16 mouse cellular contexts compared by ENCODE assay signal in the genomic region with DNA sequence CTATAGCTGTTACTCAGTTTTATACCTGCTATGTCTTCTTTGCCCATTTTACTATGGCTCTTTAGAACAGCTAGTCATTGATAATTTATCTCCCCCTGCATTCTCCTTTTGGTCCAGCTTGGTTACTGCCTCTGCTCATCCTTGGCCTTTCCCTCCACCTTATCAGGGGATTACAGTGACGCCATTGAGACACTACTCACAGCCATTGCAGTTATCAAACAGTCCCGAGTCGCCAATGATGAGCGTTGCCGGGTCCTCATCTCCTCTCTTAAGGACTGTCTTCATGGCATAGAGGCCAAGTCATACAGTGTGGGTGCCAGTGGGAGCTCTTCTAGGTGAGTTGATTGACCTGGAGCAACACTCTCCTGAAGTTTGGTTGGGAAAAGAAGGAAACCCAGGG.
"Had no signal": no experiment of that assay in that cellular context is flagged by ENCODE, and none has a peak within 500 bp of the region (broad histone marks: within the 10 kb centered on the region; RNA-seq: fewer than 3 reads in every experiment).

No protein-coding gene starts in this region.

- ATAC-seq: intestine, embryonic 15.5 days; lung, postnatal 0 days; midbrain, embryonic 16.5 days had no signal

- H3K9ac ChIP-seq: intestine, embryonic 15.5 days; kidney, embryonic 15.5 days; midbrain, embryonic 12.5 days; neural tube, embryonic 13.5 days had no signal

- H3K4me3 ChIP-seq: intestine, embryonic 15.5 days; kidney, embryonic 15.5 days; left cerebral cortex, adult 2 months; limb, embryonic 10.5 days; megakaryocyte, embryonic 14.5 days; midbrain, embryonic 12.5 days; neural tube, embryonic 13.5 days had no signal

- H3K9me3 ChIP-seq: intestine, embryonic 15.5 days; kidney, embryonic 15.5 days; limb, embryonic 10.5 days; megakaryocyte, embryonic 14.5 days; midbrain, embryonic 12.5 days; neural tube, embryonic 13.5 days had no signal

- H3K4me1 ChIP-seq: intestine, embryonic 15.5 days; kidney, embryonic 15.5 days; limb, embryonic 10.5 days; megakaryocyte, embryonic 14.5 days; midbrain, embryonic 12.5 days; neural tube, embryonic 13.5 days had no signal

- DNase-seq: kidney, adult 18-20 months; kidney, postnatal 25 days; lung, adult 2 months; lung, postnatal 36 days; retina, postnatal 1 day; right cerebral cortex, postnatal 4 days; thymus, postnatal 4 days had no signal

- H3K27me3 ChIP-seq: intestine, embryonic 15.5 days; kidney, embryonic 15.5 days; megakaryocyte, embryonic 14.5 days; midbrain, embryonic 12.5 days; neural tube, embryonic 13.5 days had no signal

- H3K27ac ChIP-seq: intestine, embryonic 15.5 days; kidney, embryonic 15.5 days; left cerebral cortex, adult 2 months; limb, embryonic 10.5 days; midbrain, embryonic 12.5 days; neural tube, embryonic 13.5 days had no signal

- H3K4me2 ChIP-seq: intestine, embryonic 15.5 days; kidney, embryonic 15.5 days; midbrain, embryonic 12.5 days; neural tube, embryonic 13.5 days had no signal
